Mouse (Mus musculus) cerebellum, adult 11 months (tissue): ENCODE measurements around the gene Olfr520.
"Not testable (repeated sequence)": the region's sequence is repeated elsewhere in the genome, so short reads cannot be mapped to it uniquely, and the experiment has no call there.

Source experiments
- DNase-seq: peaks from one replicate; pipeline ENCODE4 v3.0.0; 2022

Olfr520 gene

GRCm38 (mm10) chr7:99716536-99716935, 13.5 kb upstream of the Olfr520 start:
- no peak for DNase-seq

- no peak for DNase-seq
These were observed 4.5 kb downstream of the Olfr520 start for GRCm38 (mm10) chr7:99734612-99735011.

DNA sequence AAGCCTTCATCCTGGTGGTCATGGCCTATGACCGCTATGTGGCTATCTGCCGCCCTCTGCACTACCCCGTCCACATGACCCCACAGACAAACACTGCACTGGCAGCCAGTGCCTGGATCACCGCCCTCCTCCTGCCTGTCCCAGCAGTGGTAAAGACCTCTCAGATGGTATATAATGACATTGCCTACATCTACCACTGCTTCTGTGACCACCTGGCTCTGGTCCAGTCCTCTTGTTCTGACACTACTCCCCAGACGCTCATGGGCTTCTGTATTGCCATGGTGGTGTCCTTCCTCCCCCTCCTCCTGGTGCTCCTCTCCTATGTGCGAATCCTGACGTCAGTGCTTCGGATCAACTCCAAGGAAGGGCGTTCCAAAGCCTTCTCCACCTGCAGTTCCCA, 5.4 kb downstream of the Olfr520 start:
- not testable (repeated sequence) for DNase-seq

DNA sequence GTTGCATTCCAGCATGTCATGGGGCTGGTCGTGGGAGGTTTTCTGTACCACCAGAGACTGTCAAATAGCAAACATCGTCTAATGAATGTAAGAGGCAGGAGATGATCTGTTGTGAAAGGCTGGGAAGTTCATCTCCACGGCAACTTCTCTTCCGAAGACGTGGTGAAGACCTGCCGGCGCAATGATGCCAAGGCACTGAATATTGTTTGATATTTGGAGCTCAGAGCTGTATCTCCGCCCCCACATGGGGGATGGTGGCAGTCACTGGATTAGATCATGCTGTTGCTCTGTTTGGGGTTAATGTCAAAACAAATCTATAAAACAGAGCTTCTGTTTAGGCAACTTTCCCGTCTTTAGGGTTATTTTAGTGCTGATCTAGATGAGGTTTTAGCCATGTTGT, 9.2 kb downstream of the Olfr520 start:
- DNase-seq = no peak

- DNase-seq = no peak
These were observed 33.1 kb downstream of the Olfr520 start, which contains the start of gene Olfr521 for GRCm38 (mm10) chr7:99763207-99763606. Olfr521 (plus strand) TSS chr7:99763507.

- no peak for DNase-seq
These were observed 51.3 kb downstream of the Olfr520 start for GRCm38 (mm10) chr7:99781385-99781784.

DNA sequence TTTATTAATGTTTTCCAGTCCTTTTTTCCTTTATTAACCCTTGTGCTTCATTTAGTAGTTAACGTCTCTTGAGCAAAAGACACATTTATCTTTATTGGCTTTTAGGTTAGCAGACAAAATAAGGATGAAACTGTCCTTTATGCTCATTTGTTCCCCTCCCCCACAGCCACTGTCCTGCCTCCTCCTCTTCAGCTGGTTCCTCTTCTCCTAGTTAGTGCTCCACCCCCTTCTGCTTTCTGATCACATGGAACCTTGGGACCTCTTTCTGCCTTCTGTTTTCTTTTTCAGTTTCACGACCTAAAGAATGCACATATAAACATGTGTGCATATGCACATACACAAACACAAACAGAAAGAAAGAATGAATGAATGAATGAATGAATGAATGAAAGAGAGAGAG, 51.8 kb downstream of the Olfr520 start:
- no peak for DNase-seq

- DNase-seq = no peak
These were observed 53.3 kb downstream of the Olfr520 start for GRCm38 (mm10) chr7:99783421-99783820.

DNA sequence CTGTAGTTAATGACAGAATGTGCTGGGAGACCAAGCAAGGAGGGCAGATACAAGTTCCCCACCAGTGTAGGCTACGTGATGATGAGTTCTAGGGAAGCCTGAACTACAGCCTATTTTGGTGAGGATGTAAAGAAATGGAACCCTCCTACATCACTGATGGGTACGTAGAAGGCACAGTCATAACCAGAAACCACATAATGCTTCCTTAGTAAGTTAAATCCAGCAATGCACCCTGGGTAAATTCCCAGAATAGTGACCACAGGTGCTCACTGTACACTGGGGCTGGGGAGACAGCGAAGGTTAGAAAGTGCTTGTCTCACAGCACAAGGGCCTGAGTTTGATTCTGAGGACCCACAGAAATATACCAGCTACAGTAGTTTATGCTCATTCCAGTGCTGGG, 55.5 kb downstream of the Olfr520 start:
- no peak for DNase-seq
